Mouse (Mus musculus) forebrain, embryonic 14.5 days (tissue): ENCODE data around the gene Ces3b. TPM values are rescaled to one million over a fixed set of nuclear protein-coding genes. Genes with fewer than 3 reads are reported as not detected.
"Not testable (repeated sequence)": the region's sequence is repeated elsewhere in the genome, so short reads cannot be mapped to it uniquely, and the experiment has no call there.

Experiments
- ATAC-seq: fragments of 200-750 bp; cut with Nextera tagmentation; 2 replicates; pipeline ENCODE4 v1.8.0; 2017; ENCODE audit warnings: mild to moderate bottlenecking, moderate library complexity
- DNase-seq: peaks from one replicate; pipeline ENCODE4 v3.0.0-alpha.2; 2015; ENCODE audit warnings: low spot score
- H3K27ac ChIP-seq: fragments of 300-500 bp; sonication (generic); 2 replicates; pipeline ENCODE4 v1.5.1; 2014; ENCODE audit warnings: low read depth, mild to moderate bottlenecking, control low read depth, low read length, moderate library complexity
- H3K27me3 ChIP-seq: fragments of 300-500 bp; sonication (generic); replicated peaks from 2 replicates; pipeline ENCODE4 v1.6.1; 2014; ENCODE audit warnings: low read length, control low read depth, mixed read lengths; ENCODE audit not compliant: control insufficient read depth, insufficient read depth
- H3K36me3 ChIP-seq: fragments of 300-500 bp; sonication (generic); 2 replicates; pipeline ENCODE4 v1.6.1; 2014; ENCODE audit warnings: low read length, control low read depth; ENCODE audit not compliant: control insufficient read depth, insufficient read depth
- H3K4me1 ChIP-seq: fragments of 300-500 bp; sonication (generic); 2 replicates; pipeline ENCODE4 v1.6.1; 2014; ENCODE audit warnings: antibody characterized with exemption, low read length, control low read depth; ENCODE audit not compliant: control insufficient read depth, insufficient read depth
- H3K4me2 ChIP-seq: fragments of 300-500 bp; sonication (generic); 2 replicates; pipeline ENCODE4 v1.6.1; 2014; ENCODE audit warnings: mild to moderate bottlenecking, control low read depth, low read length
- H3K4me3 ChIP-seq: fragments of 300-500 bp; sonication (generic); 2 replicates; pipeline ENCODE4 v1.5.1; 2014; ENCODE audit warnings: low read depth, low read length, control low read depth
- H3K9ac ChIP-seq: fragments of 300-500 bp; sonication (generic); 2 replicates; pipeline ENCODE4 v1.6.1; 2014; ENCODE audit warnings: mild to moderate bottlenecking, low read length, control low read depth, moderate library complexity
- H3K9me3 ChIP-seq: fragments of 300-500 bp; sonication (generic); replicated peaks from 2 replicates; pipeline ENCODE4 v1.6.1; 2016; ENCODE audit warnings: low read length, control low read depth, mixed read lengths; ENCODE audit not compliant: control insufficient read depth
- WGBS: fragments of 180-500 bp; shearing (Covaris S2); extraction: QIAGEN DNeasy Blood & Tissue Kit; methylation state at CpG from one replicate; pipeline ENCODE4 v1.1.7; 2014; 5-methylcytosine and 5-hydroxymethylcytosine counted together
- polyA plus RNA-seq: library from polyadenylated mRNA; unstranded; fragments of >200 nt; fragmentation: Nextera tagmentation; extraction: Ambion mirVana; gene quantifications from 2 replicates; pipeline ENCODE4 v1.2.1, GENCODE M21; 2014

Ces3b gene
- polyA plus RNA-seq: not detected in 2 replicates

DNA sequence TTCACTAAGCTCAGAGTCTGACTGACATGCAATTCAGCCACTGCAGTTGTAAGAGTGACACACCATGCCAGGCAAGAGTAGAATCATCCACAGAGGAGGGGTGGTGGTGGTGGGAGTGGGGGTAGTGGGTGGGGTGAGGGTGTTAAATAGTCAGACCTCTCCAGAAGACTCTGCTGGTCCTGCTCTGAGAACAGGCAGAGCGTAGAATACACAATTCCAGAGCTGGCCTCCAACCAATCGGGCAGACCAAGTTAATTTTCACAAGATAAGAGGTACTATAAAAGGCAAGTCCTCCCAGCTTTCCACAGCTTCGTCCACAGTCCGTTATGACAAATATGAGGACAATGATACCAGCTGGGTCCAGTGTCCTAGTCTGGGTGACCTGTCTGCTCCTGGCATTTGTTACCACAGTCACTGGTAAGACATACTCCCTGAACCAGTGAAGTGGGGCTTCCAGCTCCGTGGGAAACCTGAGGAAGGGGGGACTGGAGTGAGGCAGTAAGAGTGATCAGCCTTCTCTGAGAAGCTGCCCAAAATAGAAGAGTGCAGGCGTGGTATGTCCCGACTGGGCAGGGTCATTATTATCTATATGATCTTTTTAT is at the start of gene Ces3b:
TSS of gene Ces3b (plus strand) at position 305 of the 602 bp plus-strand sequence.
- Histone ChIP-seq H3K27me3 (no peaks in the 10 kb centered on the region), H3K4me1 (no peaks in the 10 kb centered on the region), H3K9me3 (no peaks in the 10 kb centered on the region), H3K27ac (no peak within 1 kb of the TSS), H3K4me3 (no peak within 1 kb of the TSS), H3K36me3 (no peaks in the 10 kb centered on the region), H3K9ac (no peak within 1 kb of the TSS), H3K4me2 (no peak within 1 kb of the TSS)
- ATAC-seq (no peak), DNase-seq (no peak)
- WGBS: 79% methylated on average over 7 of the region's 7 CpGs

DNA sequence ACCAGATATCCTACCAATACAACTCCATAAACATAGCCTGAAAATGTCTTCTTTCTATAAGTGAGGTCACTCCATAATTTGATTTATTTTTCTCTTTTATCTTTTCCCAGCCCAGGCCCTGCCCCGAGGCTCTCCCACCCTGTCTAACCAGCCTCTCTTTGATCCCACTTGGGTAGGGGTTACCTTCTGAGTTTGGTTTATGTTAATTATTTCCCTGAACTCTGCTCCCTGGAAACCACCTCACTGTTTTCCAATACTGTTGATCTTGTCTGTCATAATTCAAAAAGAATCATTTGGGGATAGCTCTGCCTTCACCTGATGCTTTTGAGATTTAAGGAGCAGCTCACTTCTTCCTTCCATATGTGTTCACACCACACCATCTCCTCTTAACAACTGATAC is 40.0 kb upstream of the Ces3b start:
- no peak overlapping the region for H3K9ac ChIP-seq

DNA sequence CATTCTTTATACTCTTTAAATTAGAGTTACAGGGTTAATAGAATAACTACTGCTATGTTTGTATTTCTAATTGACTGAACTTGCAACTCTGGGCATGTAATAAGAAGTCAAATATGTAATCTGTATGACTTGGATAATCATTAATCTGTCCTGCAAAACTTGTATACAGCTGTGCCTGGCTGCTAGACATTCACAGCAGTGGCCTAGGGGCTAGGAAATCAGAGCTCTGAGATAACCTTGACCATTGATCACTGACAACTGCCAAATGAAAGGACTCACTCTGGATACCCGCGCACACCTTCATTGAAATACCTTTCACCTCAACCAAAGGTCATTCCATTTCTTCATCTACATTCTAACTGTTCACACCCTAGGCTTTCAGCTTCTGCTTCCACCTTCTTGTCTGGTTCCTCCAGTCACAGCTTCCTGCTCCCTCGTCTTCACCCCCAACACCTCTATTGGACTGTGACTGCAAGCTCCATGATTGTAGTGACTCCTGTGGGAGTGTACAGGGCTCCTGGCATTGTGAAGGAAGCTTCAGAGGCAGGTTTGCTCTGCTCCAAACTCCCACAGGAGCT is 37.6 kb upstream of the Ces3b start:
- H3K27ac ChIP-seq: no peak overlapping the region
- ATAC-seq (no peak), DNase-seq (no peak)
- no peaks in the 10 kb centered on the region for H3K27me3 ChIP-seq
- H3K9ac ChIP-seq: no peak overlapping the region
- H3K4me1 ChIP-seq: no peaks in the 10 kb centered on the region
- no peaks in the 10 kb centered on the region for H3K36me3 ChIP-seq
- no peaks in the 10 kb centered on the region for H3K9me3 ChIP-seq
- no peak overlapping the region for H3K4me2 ChIP-seq
- no peak overlapping the region for H3K4me3 ChIP-seq
- 92% methylated on average over 3 of the region's 3 CpGs for WGBS

More for the DNA sequence above, 40.0 kb upstream of the Ces3b start:
- no peak overlapping the region for H3K4me2 ChIP-seq
- H3K4me1 ChIP-seq: no peaks in the 10 kb centered on the region
- no peak overlapping the region for H3K4me3 ChIP-seq
- H3K27me3 ChIP-seq: no peaks in the 10 kb centered on the region
- no peaks in the 10 kb centered on the region for H3K9me3 ChIP-seq
- H3K27ac ChIP-seq: no peak overlapping the region
- DNase-seq (no peak), ATAC-seq (no peak)
- H3K36me3 ChIP-seq: no peaks in the 10 kb centered on the region
- WGBS: 72% methylated on average over 1 of the region's 1 CpGs

DNA sequence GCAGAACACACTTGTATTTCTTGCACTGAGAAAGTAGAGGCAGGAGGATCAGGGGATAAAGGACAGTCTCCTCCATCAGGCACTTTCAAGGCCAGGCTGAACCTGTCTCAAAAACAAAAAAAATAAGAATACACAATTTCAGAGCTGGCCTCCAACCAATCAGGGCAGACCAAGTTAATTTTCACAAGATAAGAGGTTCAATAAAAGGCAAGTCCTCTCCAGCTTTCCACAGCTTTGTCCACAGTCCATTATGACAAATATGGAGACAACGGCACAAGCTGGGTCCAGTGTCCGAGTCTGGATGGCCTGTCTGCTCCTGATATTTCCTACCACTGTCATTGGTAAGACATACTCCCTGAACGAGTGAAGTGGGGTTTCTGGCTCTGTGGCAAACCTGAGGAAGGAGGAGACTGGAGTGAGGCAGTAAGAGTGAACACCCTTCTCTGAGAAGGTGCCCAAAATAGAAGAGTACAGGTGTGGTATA is 35.1 kb upstream of the Ces3b start, which contains the start of gene Ces3a:
TSS of gene Ces3a (plus strand) at position 231 of the 484 bp plus-strand sequence.
- Histone ChIP-seq H3K27me3 (no peaks in the 10 kb centered on the region), H3K9me3 (no peaks in the 10 kb centered on the region), H3K4me3 (no peak within 1 kb of the TSS), H3K27ac (no peak within 1 kb of the TSS), H3K4me1 (no peaks in the 10 kb centered on the region), H3K36me3 (no peaks in the 10 kb centered on the region), H3K4me2 (no peak within 1 kb of the TSS), H3K9ac (no peak within 1 kb of the TSS)
- no peak for DNase-seq
- 77% methylated on average over 3 of the region's 3 CpGs for WGBS
- no peak for ATAC-seq

DNA sequence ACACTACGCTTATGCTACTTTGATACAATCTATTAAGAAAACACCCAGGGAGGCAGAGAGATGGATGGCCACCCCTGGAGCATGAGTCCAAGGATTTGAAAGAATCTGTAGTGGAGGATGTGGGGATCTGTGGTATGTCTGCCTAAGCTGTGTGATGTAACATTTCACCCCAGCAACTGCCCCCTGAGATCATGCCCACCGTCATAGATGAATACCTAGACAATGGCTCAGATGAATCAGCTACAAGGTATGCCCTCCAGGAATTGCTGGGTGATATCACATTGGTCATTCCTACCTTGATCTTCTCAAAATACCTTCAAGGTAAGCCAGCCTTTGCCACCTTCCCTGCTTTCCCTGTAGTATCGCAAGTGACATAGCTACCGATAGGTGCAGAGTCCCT is 27.3 kb upstream of the Ces3b start:
- H3K36me3 ChIP-seq: no peaks in the 10 kb centered on the region
- ATAC-seq (no peak), DNase-seq (no peak)
- no peaks in the 10 kb centered on the region for H3K4me1 ChIP-seq
- H3K9ac ChIP-seq: no peak overlapping the region
- no peaks in the 10 kb centered on the region for H3K27me3 ChIP-seq
- H3K9me3 ChIP-seq: no peaks in the 10 kb centered on the region
- WGBS: 92% methylated on average over 4 of the region's 4 CpGs
- H3K4me3 ChIP-seq: no peak overlapping the region
- no peak overlapping the region for H3K4me2 ChIP-seq
- no peak overlapping the region for H3K27ac ChIP-seq

DNA sequence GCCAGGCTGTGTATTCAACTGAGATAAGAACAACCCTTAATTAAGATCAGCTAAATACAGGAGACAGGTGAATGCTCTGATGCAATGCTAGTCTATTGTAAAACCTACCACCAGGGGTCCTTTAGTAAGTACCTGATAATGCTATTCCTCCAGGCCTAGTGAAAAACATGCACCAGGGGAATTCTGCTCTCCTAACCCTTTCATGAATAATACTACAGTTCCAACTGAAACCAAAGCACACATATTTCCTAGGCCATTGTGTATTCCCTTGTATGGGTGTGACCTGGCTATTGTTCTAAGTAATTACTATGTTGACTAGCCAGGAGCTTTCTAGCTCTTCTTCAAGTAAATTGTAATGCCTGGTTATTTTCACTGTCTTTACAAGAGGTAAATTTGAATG is 23.5 kb upstream of the Ces3b start:
- Histone ChIP-seq H3K4me1 (no peaks in the 10 kb centered on the region), H3K27me3 (no peaks in the 10 kb centered on the region), H3K4me3 (no peak overlapping the region), H3K36me3 (no peaks in the 10 kb centered on the region), H3K9ac (no peak overlapping the region), H3K4me2 (no peak overlapping the region), H3K27ac (no peak overlapping the region), H3K9me3 (no peaks in the 10 kb centered on the region)
- ATAC-seq (no peak), DNase-seq (no peak)

DNA sequence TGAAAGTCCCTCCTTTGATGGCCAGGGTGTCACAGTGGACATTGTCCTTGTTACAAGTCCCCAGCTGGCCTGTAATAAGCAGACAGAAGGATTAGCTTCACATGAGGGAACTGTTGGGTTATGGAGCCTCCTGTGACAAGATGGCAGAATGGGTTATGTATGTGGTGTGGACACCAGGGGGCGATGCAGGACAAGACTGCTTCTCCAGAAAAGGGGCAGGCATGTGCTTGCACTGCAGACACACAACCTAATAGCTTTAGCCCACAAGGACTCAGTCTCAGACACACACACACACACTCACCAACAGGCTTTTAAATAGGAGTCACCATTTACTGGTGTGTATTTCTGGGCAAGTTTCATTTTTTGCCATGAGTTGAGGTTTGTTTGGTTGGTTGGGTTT is 16.8 kb upstream of the Ces3b start:
- Histone ChIP-seq H3K4me1 (no peaks in the 10 kb centered on the region), H3K27me3 (no peaks in the 10 kb centered on the region), H3K4me3 (no peak overlapping the region), H3K9ac (no peak overlapping the region), H3K9me3 (no peaks in the 10 kb centered on the region), H3K4me2 (no peak overlapping the region), H3K27ac (no peak overlapping the region), H3K36me3 (no peaks in the 10 kb centered on the region)
- DNase-seq (peak; percentile 67), ATAC-seq (0 out of 2 replicates have a peak, but pooled peaks have one; percentile 40)
- 0% methylated on average over 1 of the region's 1 CpGs for WGBS

DNA sequence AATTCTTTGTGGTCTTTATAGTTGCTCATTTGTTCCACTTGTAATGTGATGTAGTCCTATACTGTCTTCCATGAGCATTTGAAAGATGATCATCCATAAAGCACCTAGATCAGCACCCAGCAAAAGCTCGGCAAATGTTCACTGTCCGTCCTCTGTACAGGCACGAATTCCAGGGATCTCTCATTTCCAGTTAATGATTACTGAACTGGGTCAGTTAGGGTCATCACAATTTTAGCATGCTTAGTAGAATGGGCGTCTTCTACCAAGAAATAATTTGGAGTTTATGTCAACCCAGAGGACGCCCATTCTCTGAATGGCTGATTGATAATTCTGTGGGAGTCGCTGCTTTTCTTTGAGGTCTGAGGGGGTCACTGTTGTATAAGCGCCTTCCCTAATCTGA is 15.6 kb upstream of the Ces3b start:
- not testable (repeated sequence) for H3K9me3 ChIP-seq, H3K9ac ChIP-seq, H3K4me1 ChIP-seq, DNase-seq, H3K36me3 ChIP-seq, H3K27ac ChIP-seq, H3K4me3 ChIP-seq, ATAC-seq, H3K4me2 ChIP-seq, H3K27me3 ChIP-seq
- WGBS: 76% methylated on average over 7 of the region's 7 CpGs

DNA sequence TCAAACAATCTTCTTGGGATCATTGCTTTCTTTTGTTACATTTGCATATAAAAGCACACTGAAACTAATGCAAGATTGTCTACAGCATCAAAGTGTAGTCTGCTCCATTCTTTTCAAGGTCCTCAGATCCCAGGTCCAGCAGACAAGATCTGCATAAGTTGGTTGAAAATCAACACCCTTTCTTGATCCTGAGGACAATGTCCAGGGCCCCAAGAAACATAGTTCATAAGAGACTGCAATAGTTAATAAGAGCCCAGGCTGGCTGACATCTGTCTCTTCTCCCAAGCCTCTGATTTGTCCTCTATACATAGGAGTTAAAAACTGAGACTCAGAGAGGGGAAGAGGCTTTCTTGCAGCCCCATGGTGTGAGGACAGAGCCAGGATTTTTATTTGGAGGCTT is 14.6 kb upstream of the Ces3b start:
- DNase-seq: no peak
- Histone ChIP-seq H3K27me3 (no peaks in the 10 kb centered on the region), H3K4me1 (no peaks in the 10 kb centered on the region), H3K4me3 (no peak overlapping the region), H3K36me3 (no peaks in the 10 kb centered on the region), H3K9me3 (no peaks in the 10 kb centered on the region), H3K27ac (no peak overlapping the region), H3K9ac (no peak overlapping the region), H3K4me2 (no peak overlapping the region)
- no peak for ATAC-seq
